Mouse (Mus musculus): Measurements from ENCODE around the gene Steap2.

The Steap2 gene

GRCm38 (mm10) chr5:5664371-5664926 is 29.9 kb downstream of the Steap2 start:
- in situ Hi-C loops (cut with MseI, MboI): no loop called here

GRCm38 (mm10) chr5:5663655-5664370 is 30.6 kb downstream of the Steap2 start, which contains the start of gene Cfap69:
Cfap69 (minus strand) TSS chr5:5664239.
- in situ Hi-C loops (cut with MseI, MboI): no loop called here

DNA sequence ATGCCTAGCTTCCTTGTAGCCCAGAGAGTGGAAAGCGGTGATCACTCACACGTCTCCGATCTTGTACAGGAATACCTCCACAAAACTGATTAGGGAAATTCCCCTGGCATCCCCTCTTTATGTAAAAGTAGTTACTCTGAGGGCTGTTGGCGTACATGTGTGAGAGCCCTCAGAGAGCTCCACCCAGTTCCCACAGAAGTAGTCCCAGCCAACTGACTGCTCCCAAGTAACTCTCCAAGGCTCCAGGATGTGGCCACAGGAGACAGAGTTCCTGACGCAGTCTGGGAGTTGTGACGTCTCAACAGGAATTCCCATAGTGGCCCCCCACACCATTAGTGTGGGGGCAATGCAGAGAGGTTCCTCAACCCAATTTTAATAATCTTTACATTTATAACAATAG is 31.3 kb downstream of the Steap2 start:
- in situ Hi-C loops (cut with MseI, MboI): no loop called here

DNA sequence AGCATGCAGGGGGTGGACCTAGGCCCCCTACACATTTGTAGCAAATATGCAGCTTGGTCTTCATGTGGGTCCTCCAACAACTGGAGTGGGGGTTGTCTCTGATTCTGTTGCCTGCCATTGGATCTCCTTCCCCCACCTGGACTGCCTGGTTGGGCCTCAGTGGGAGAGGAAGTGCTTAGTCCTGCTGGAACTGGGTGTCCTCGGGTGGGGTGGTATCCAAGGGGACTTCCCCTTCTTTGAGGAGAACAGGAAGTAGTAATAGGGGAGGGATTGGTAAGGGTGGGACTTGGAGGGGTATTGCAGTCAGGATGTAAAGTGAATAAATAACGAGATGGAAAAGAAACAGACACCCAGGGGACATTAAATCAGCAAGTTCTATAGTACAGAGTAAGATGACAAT is 35.7 kb downstream of the Steap2 start:
- in situ Hi-C loops (cut with MseI, MboI): no loop called here

DNA sequence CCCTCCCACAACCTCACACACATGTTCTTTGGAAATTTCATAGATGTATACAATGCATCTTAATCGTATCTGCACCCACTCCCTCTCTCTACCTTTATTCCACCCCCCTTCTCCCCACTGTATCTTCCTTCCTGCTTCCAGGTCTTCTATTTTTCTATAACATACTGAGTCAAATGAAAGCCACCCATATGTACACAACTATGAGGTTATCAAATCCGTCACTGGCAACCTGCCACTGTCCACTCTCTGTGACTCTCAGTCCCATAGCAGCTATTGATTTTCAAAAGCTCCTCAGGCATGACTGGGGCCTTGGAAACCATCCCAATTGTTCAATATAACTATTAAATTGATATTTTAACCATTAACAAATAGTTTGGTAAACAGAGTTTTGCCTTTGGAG is 36.4 kb downstream of the Steap2 start:
- in situ Hi-C loops (cut with MseI, MboI): no loop called here

DNA sequence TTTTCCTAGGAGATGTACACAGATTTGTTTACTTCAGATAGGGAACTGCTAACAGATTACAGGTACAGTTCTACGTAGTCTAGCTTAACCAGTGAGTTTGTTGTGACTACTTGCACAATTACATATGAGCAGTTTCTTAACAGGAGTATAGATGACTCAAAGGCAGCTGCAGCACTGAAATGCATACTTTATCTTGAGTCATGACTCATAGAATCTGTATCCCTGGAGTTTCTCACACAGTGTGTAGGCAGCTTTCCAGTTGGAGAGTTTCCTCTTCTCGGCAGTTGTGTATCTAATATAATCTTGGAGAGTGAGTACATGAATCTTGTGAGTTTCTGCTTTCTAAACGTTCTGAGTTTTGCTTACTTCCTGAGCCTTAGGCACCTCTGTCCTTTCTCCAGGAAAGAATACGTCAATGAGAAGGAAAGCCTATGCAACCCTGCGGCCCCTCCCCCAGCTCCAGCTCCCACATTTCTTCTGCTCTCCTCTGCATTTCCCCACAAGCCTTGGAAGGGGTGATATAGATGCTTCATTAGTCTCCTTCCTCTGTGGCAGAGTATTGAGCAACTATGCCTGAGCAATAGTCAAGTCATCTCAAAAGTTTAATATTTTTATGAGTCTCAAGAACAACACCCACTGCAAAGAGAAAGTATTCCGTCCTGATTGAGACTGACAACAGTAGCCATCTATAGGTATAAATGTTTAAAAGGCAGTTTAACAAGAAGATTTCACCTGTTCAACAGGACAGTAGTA is 45.4 kb downstream of the Steap2 start:
- in situ Hi-C loops (cut with MseI, MboI): loop anchor here (5.0 to 10.0 kb wide), 2 partner anchors 103 to 154 kb away; no protein-coding TSS in a partner anchor

- in situ Hi-C loops (cut with MseI, MboI): loop anchor here (5.0 to 10.0 kb wide), 2 partner anchors 106 to 151 kb away; no protein-coding TSS in a partner anchor
These were observed 48.2 kb downstream of the Steap2 start for GRCm38 (mm10) chr5:5646173-5646572.

GRCm38 (mm10) chr5:5638496-5638895 is 55.9 kb downstream of the Steap2 start:
- in situ Hi-C loops (cut with MseI, MboI): no loop called here

DNA sequence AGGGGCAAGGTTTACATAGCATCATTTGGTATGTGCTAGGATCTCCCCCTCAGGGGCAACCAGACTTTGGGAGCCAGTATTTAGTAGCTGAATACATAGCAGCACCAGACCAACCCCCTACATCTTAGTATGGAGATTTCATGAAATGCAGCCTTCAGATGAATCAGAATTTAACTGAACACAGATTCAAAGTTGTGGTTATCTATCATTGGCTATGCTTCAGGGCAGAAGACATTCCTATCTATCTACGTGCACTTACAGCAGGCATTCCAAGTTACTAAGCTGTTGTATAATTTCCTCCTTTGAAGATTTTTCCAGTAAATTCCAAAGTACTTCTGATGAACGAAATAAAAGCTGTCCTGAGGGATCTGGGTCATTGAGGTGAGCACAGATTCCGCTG is 68.9 kb downstream of the Steap2 start:
- in situ Hi-C loops (cut with MseI, MboI): loop anchor here in 1 of 2 experiments (10.0 kb wide), 1 partner anchor 121 kb away; no protein-coding TSS in a partner anchor

- in situ Hi-C loops (cut with MseI, MboI): no loop called here
These were observed 76.0 kb downstream of the Steap2 start for GRCm38 (mm10) chr5:5618329-5618728.
